Mouse (Mus musculus) neutrophil, adult 5-6 weeks (primary cell): ENCODE measurements around the gene Ltbp3. TPM values are rescaled to one million over a fixed set of nuclear protein-coding genes. Genes with fewer than 3 reads are reported as not detected.

ENCODE experiments used
- ATAC-seq: fragments of 151-379, 151-347 bp; 2 replicates; pipeline ENCODE4 v1.8.0; 2017; ENCODE audit warnings: mild to moderate bottlenecking, moderate TSS enrichment; ENCODE audit not compliant: insufficient number of reproducible peaks, poor library complexity, low FRiP score, severe bottlenecking; ENCODE audit errors: extremely low read depth
- total RNA-seq: library from RNA; stranded (forward); fragments of 200-1000 nt; gene quantifications from 2 replicates; pipeline ENCODE4 v1.2.3, GENCODE M21; 2017

Ltbp3 gene
- total RNA-seq, 1 experiment from 2014 or later = 0.35 TPM

GRCm38 (mm10) chr19:5745756-5746710, 5.3 kb downstream of the Ltbp3 start:
- no peak for ATAC-seq

- ATAC-seq = no peak
Measured at GRCm38 (mm10) chr19:5746907-5747363, 6.2 kb downstream of the Ltbp3 start.

- ATAC-seq = no peak
Measured at GRCm38 (mm10) chr19:5749476-5749875, 8.8 kb downstream of the Ltbp3 start.

GRCm38 (mm10) chr19:5750951-5751350, 10.2 kb downstream of the Ltbp3 start:
- ATAC-seq = no peak

GRCm38 (mm10) chr19:5751742-5752141, 11.0 kb downstream of the Ltbp3 start:
- ATAC-seq = no peak

GRCm38 (mm10) chr19:5756321-5756985, 15.7 kb downstream of the Ltbp3 start:
- ATAC-seq = no peak

- ATAC-seq = no peak
Measured at GRCm38 (mm10) chr19:5756991-5757636, 16.4 kb downstream of the Ltbp3 start.

- ATAC-seq = no peak
Measured at GRCm38 (mm10) chr19:5758878-5759403, 18.2 kb downstream of the Ltbp3 start.

GRCm38 (mm10) chr19:5763163-5763562, 22.5 kb downstream of the Ltbp3 start:
- ATAC-seq = no peak

GRCm38 (mm10) chr19:5767271-5767670, 26.6 kb downstream of the Ltbp3 start:
- ATAC-seq = no peak

- no peak for ATAC-seq
Measured at GRCm38 (mm10) chr19:5770311-5770710, 29.6 kb downstream of the Ltbp3 start.

- ATAC-seq = peak; percentile 86
Measured at GRCm38 (mm10) chr19:5770925-5771860, 30.5 kb downstream of the Ltbp3 start, which contains the start of gene Scyl1. Gene Scyl1 (minus strand): TSS chr19:5771419.

GRCm38 (mm10) chr19:5777387-5778032, 36.8 kb downstream of the Ltbp3 start:
- no peak for ATAC-seq

- no peak for ATAC-seq
Measured at GRCm38 (mm10) chr19:5778312-5778711, 37.6 kb downstream of the Ltbp3 start.

GRCm38 (mm10) chr19:5780203-5780602, 39.5 kb downstream of the Ltbp3 start:
- ATAC-seq = no peak

GRCm38 (mm10) chr19:5781532-5781931, 40.8 kb downstream of the Ltbp3 start:
- ATAC-seq = no peak

- ATAC-seq = no peak
Measured at GRCm38 (mm10) chr19:5782121-5782520, 41.4 kb downstream of the Ltbp3 start.
